Mouse (Mus musculus) spleen, postnatal 10 days (tissue): Measurements from ENCODE around the gene Rasgrf2.

Experiments
- DNase-seq, 2 experiments: peaks; one replicate each; pipeline ENCODE4 v3.0.0; 2021 to 2022; ENCODE audit warnings: low spot score in 2 of 2

The Rasgrf2 gene

GRCm38 (mm10) chr13:92041584-92042563 is 89.6 kb downstream of the Rasgrf2 start:
- DNase-seq = no peak

- peak; percentile 7 to 46 for DNase-seq
Measured at GRCm38 (mm10) chr13:92030364-92031057, 100.9 kb downstream of the Rasgrf2 start.

GRCm38 (mm10) chr13:92029666-92030065 is 101.8 kb downstream of the Rasgrf2 start:
- DNase-seq = no peak

- DNase-seq = no peak
Measured at GRCm38 (mm10) chr13:92027951-92028350, 103.5 kb downstream of the Rasgrf2 start.

GRCm38 (mm10) chr13:92026651-92027050 is 104.8 kb downstream of the Rasgrf2 start:
- DNase-seq = no peak

- DNase-seq = no peak
Measured at GRCm38 (mm10) chr13:92025124-92025523, 106.3 kb downstream of the Rasgrf2 start.

- no peak for DNase-seq
Measured at GRCm38 (mm10) chr13:92022202-92022601, 109.3 kb downstream of the Rasgrf2 start.

- no peak for DNase-seq
Measured at GRCm38 (mm10) chr13:91996929-91997328, 134.5 kb downstream of the Rasgrf2 start.

GRCm38 (mm10) chr13:91991412-91991811 is 140.0 kb downstream of the Rasgrf2 start:
- no peak for DNase-seq

GRCm38 (mm10) chr13:91990709-91991284 is 140.7 kb downstream of the Rasgrf2 start:
- no peak for DNase-seq

- no peak for DNase-seq
Measured at GRCm38 (mm10) chr13:91988378-91988777, 143.1 kb downstream of the Rasgrf2 start.

GRCm38 (mm10) chr13:91986958-91987357 is 144.5 kb downstream of the Rasgrf2 start:
- DNase-seq = no peak

- DNase-seq = no peak
Measured at GRCm38 (mm10) chr13:91985915-91986589, 145.4 kb downstream of the Rasgrf2 start.

GRCm38 (mm10) chr13:91985019-91985418 is 146.4 kb downstream of the Rasgrf2 start:
- DNase-seq = no peak

- DNase-seq = no peak
Measured at GRCm38 (mm10) chr13:91982080-91982479, 149.4 kb downstream of the Rasgrf2 start.

GRCm38 (mm10) chr13:91981414-91981813 is 150.0 kb downstream of the Rasgrf2 start:
- no peak for DNase-seq

- DNase-seq = no peak
Measured at GRCm38 (mm10) chr13:91976971-91977370, 154.5 kb downstream of the Rasgrf2 start.

GRCm38 (mm10) chr13:91976541-91976940 is 154.9 kb downstream of the Rasgrf2 start:
- no peak for DNase-seq

GRCm38 (mm10) chr13:91974154-91974553 is 157.3 kb downstream of the Rasgrf2 start:
- no peak for DNase-seq

GRCm38 (mm10) chr13:91971246-91971645 is 160.2 kb downstream of the Rasgrf2 start:
- no peak for DNase-seq

- DNase-seq = no peak
Measured at GRCm38 (mm10) chr13:91956474-91956873, 175.0 kb downstream of the Rasgrf2 start.

- DNase-seq = no peak
Measured at GRCm38 (mm10) chr13:91955646-91956045, 175.8 kb downstream of the Rasgrf2 start.
